Mouse (Mus musculus): ENCODE results near the gene Lrcol1. TPM values are rescaled to one million over a fixed set of nuclear protein-coding genes. Genes with fewer than 3 reads are reported as not detected.

The Lrcol1 gene
- polyA plus RNA-seq, 1 experiment: not detected

DNA sequence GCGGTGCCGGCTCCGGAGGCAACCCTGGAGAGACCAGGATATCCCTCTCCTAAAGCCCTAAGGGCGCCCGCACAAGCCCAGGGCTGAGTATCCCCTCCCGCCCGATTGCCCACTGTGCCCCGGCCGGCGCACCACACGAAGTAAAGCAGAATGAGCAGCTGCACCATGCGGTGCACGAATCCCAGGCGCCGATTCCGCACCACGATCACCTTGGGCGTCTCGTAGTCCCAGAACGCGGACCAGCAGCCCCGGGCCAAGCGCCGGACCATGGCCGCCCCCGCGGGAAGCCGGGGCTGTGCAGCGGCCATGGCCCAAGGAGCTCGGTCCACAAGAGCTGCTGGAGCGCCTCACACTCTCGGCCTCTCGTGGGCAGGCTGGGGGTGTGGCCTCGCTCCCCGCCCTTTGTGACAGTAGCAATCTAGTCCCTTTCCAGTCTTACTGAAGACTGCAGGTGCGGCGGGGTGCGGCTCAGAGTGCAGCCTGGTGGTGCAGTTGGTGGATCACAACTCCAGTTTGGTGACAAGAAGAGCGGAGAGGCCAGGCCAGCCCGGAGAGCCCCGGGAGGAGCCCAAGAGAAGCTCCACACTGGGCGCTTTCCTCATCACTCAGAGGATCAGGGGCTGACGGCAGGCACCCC is 1.8 kb upstream of the Lrcol1 start, which contains the start of gene P2rx2:
TSS of gene P2rx2 (minus strand) at position 565 of the 637 bp plus-strand sequence.
- Histone ChIP-seq H3K27me3 (ENCODE audit: control insufficient read depth, insufficient read depth, low read length) (peaks cover 11% of the 10 kb centered on the region), H3K36me3 (ENCODE audit: control insufficient read depth, insufficient read depth, low read length) (no peaks in the 10 kb centered on the region), H3K4me3 (ENCODE audit: low read depth, low read length) (peak within 1 kb of the TSS; percentile 60), H3K27ac (ENCODE audit: insufficient read depth, low read depth, low read length) (no peak within 1 kb of the TSS), H3K4me1 (ENCODE audit: control insufficient read depth, insufficient read depth, insufficient read length, low read length) (peaks cover 7% of the 10 kb centered on the region; the same call in 1 of the 2 replicates)
- TF ChIP-seq CTCF (IDR thresholded peaks at IDR 0.05; ENCODE audit: extremely low read depth, insufficient read length, insufficient replicate concordance, low read depth, low read length): no peak
- TF ChIP-seq POLR2A (IDR thresholded peaks at IDR 0.05; ENCODE audit: low read depth, low read length): no peak
- under 1% methylated on average over 43 of the region's 43 CpGs for WGBS

DNA sequence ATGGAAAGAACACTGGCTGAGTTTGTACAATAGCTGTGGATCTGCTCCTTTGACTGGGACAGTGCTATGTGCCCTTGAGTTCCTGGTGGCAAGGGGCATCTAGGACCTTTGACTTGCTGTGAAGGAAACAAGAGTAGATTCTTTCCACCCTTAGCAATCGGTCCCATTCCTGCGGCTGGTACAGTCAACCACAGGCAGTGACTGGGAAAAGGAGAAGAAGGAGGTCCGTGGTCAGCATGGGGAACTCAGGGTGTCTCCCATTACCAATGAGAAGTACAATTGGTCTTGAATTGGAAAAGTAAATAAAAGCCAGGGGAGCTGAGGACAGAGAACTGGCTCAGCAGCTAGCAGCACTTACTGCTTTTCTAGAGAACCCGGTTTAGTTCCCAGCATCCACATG is 1.0 kb downstream of the Lrcol1 start:
- Histone ChIP-seq H3K4me3 (ENCODE audit: low read depth, low read length) (no peak overlapping the region), H3K27me3 (ENCODE audit: control insufficient read depth, insufficient read depth, low read length) (peaks cover 11% of the 10 kb centered on the region), H3K36me3 (ENCODE audit: control insufficient read depth, insufficient read depth, low read length) (no peaks in the 10 kb centered on the region), H3K27ac (ENCODE audit: insufficient read depth, low read depth, low read length) (no peak overlapping the region), H3K4me1 (ENCODE audit: control insufficient read depth, insufficient read depth, insufficient read length, low read length) (peaks cover 7% of the 10 kb centered on the region; the same call in 1 of the 2 replicates)
- TF ChIP-seq POLR2A (IDR thresholded peaks at IDR 0.05; ENCODE audit: low read depth, low read length): no peak
- no peak for TF ChIP-seq CTCF (IDR thresholded peaks at IDR 0.05; ENCODE audit: extremely low read depth, insufficient read length, insufficient replicate concordance, low read depth, low read length)
- 83% methylated on average over 4 of the region's 4 CpGs for WGBS

DNA sequence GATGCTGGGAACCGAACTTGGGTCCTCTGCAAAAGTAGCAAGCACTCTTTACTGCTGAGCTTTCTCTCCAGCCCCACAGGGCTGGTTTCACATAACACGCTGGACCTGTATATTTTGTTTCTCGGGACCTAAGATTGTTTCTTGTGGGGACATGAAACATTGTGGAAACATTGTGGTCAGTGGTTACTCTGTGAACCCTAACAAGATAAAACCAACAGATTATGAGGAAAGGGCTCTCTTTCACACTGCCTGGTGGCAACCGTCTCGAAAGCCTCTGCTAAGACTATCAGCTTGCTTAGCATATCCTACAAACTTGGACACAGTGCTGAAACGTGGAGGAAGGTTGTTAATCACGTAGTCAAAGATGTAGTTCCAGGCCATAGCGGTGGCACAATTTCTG is 2.5 kb downstream of the Lrcol1 start:
- H3K4me3 ChIP-seq (ENCODE audit: low read depth, low read length): no peak overlapping the region
- no peak for TF ChIP-seq CTCF (IDR thresholded peaks at IDR 0.05; ENCODE audit: extremely low read depth, insufficient read length, insufficient replicate concordance, low read depth, low read length)
- no peak for TF ChIP-seq POLR2A (IDR thresholded peaks at IDR 0.05; ENCODE audit: low read depth, low read length)
- 80% methylated on average over 8 of the region's 8 CpGs for WGBS

DNA sequence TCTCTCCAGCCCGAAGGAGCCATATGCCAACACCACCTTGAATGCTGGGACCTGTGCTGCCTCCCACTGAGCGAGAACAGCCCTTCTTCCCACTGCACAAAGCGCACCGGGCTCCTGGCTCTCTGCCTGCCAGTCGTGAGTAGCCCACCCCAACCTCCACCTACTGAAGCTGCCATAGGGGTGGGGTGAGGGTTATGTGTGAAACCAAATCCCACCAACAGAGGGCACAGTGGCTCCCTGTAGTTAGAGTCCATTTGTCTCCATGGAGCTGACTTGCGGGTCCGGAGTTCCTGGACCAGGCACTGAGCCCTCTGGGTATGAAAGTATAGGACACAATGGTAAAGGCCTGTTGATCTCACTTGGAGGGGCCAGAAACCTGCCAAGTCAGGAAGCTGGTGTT is 10.2 kb downstream of the Lrcol1 start:
- H3K36me3 ChIP-seq (ENCODE audit: control insufficient read depth, insufficient read depth, low read length): no peaks in the 10 kb centered on the region
- TF ChIP-seq POLR2A (IDR thresholded peaks at IDR 0.05; ENCODE audit: low read depth, low read length) (no peak), CTCF (IDR thresholded peaks at IDR 0.05; ENCODE audit: extremely low read depth, insufficient read length, insufficient replicate concordance, low read depth, low read length) (0 out of 2 replicates have a peak, but pooled peaks have one; percentile 27)
- no peaks in the 10 kb centered on the region for H3K4me1 ChIP-seq (ENCODE audit: control insufficient read depth, insufficient read depth, insufficient read length, low read length)
- 12% methylated on average over 7 of the region's 7 CpGs for WGBS
- 0 out of 2 replicates have a peak, but pooled peaks cover 4% of the 10 kb centered on the region for H3K27me3 ChIP-seq (ENCODE audit: control insufficient read depth, insufficient read depth, low read length)
- H3K27ac ChIP-seq (ENCODE audit: insufficient read depth, low read depth, low read length): no peak overlapping the region
- H3K4me3 ChIP-seq (ENCODE audit: low read depth, low read length): no peak overlapping the region

More for the DNA sequence above, 2.5 kb downstream of the Lrcol1 start:
- H3K4me1 ChIP-seq (ENCODE audit: control insufficient read depth, insufficient read depth, insufficient read length, low read length): peaks cover 7% of the 10 kb centered on the region; the same call in 1 of the 2 replicates
- no peak overlapping the region for H3K27ac ChIP-seq (ENCODE audit: insufficient read depth, low read depth, low read length)
- peaks cover 11% of the 10 kb centered on the region for H3K27me3 ChIP-seq (ENCODE audit: control insufficient read depth, insufficient read depth, low read length)
- H3K36me3 ChIP-seq (ENCODE audit: control insufficient read depth, insufficient read depth, low read length): no peaks in the 10 kb centered on the region

DNA sequence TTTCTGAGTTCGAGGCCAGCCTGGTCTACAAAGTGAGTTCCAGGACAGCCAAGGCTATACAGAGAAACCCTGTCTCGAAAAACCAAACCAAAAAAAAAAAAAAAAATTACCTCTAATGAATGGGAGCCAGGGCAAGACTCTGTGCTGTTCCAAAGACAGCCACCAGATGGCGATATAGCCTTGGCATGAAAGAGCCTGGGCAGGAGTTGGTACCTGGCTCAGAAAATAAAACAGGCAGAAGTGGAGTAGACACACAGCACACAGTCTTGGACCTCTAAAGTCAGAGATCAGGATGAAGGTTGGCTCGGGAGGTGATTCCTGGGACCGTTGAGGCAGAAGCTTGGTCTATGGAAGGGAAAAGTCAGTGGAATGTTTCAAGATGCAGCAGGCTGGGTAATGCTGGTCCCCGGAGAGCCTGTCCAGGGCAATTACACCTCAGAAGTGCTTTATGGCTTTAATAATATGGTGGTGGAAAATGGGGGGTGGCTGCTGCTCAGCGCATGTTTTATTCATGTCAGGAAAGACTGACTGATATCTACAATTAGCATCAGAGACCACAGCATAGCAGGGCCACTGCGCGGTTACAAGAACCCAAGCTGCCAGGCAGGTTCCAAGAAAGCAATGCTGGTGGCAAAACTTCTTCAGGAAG is 13.1 kb downstream of the Lrcol1 start:
- TF ChIP-seq CTCF (IDR thresholded peaks at IDR 0.05; ENCODE audit: extremely low read depth, insufficient read length, insufficient replicate concordance, low read depth, low read length) (peak; percentile 87; the same call in 1 of the 2 replicates), POLR2A (IDR thresholded peaks at IDR 0.05; ENCODE audit: low read depth, low read length) (no peak)
- Histone ChIP-seq H3K4me1 (ENCODE audit: control insufficient read depth, insufficient read depth, insufficient read length, low read length) (no peaks in the 10 kb centered on the region), H3K36me3 (ENCODE audit: control insufficient read depth, insufficient read depth, low read length) (no peaks in the 10 kb centered on the region), H3K4me3 (ENCODE audit: low read depth, low read length) (no peak overlapping the region), H3K27ac (ENCODE audit: insufficient read depth, low read depth, low read length) (no peak overlapping the region), H3K27me3 (ENCODE audit: control insufficient read depth, insufficient read depth, low read length) (0 out of 2 replicates have a peak, but pooled peaks cover 4% of the 10 kb centered on the region)
- WGBS: 33% methylated on average over 9 of the region's 9 CpGs

DNA sequence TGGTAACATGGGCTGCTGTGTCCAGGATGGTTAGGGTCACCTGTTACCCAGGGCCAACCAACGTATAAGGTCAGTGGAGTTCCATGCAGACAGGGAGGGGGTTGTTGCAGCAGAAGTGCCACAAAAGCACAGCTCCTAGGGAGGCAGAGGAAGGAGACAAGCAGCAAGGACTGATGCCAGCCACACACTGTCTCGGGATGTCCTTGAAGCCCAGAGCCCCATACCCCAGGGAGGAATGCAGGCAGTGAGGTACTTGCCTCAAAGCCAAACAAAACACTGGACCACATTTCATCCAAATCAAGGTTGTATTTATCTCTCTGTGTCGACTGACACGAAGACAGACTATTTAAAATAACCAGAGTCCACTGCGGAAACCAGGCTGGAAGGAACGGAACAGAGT is 16.9 kb downstream of the Lrcol1 start:
- no peaks in the 10 kb centered on the region for H3K27me3 ChIP-seq (ENCODE audit: control insufficient read depth, insufficient read depth, low read length)
- H3K36me3 ChIP-seq (ENCODE audit: control insufficient read depth, insufficient read depth, low read length): 0 out of 2 replicates have a peak, but pooled peaks cover 1% of the 10 kb centered on the region
- H3K4me1 ChIP-seq (ENCODE audit: control insufficient read depth, insufficient read depth, insufficient read length, low read length): peaks cover 7% of the 10 kb centered on the region
- H3K27ac ChIP-seq (ENCODE audit: insufficient read depth, low read depth, low read length): no peak overlapping the region
- no peak overlapping the region for H3K4me3 ChIP-seq (ENCODE audit: low read depth, low read length)
- 94% methylated on average over 6 of the region's 6 CpGs for WGBS
- no peak for TF ChIP-seq CTCF (IDR thresholded peaks at IDR 0.05; ENCODE audit: extremely low read depth, insufficient read length, insufficient replicate concordance, low read depth, low read length)
- TF ChIP-seq POLR2A (IDR thresholded peaks at IDR 0.05; ENCODE audit: low read depth, low read length): no peak

DNA sequence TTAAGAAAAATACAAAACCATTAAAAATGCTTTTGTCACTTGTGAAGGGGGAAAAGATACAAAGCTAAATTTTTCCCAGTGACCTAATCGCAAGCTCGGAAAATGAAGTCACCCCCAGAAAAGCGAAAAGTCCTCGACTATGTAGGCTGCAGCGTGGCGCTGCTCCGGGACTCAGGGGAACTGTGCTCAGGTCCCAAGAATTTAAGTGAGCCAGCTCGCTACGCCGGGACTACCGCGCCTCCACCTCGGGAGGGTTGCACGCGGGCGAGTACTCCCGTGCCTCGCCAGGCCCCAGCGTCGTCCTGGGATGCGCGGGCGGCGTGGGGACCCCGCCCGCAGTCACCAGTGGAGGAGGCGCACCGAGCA is 18.3 kb downstream of the Lrcol1 start:
- TF ChIP-seq CTCF (IDR thresholded peaks at IDR 0.05; ENCODE audit: extremely low read depth, insufficient read length, insufficient replicate concordance, low read depth, low read length): no peak
- TF ChIP-seq POLR2A (IDR thresholded peaks at IDR 0.05; ENCODE audit: low read depth, low read length): no peak
- H3K27ac ChIP-seq (ENCODE audit: insufficient read depth, low read depth, low read length): no peak overlapping the region
- 3% methylated on average over 28 of the region's 28 CpGs for WGBS
- no peaks in the 10 kb centered on the region for H3K27me3 ChIP-seq (ENCODE audit: control insufficient read depth, insufficient read depth, low read length)
- H3K36me3 ChIP-seq (ENCODE audit: control insufficient read depth, insufficient read depth, low read length): peaks cover 7% of the 10 kb centered on the region
- H3K4me3 ChIP-seq (ENCODE audit: low read depth, low read length): peak overlapping the region; percentile 64
- H3K4me1 ChIP-seq (ENCODE audit: control insufficient read depth, insufficient read depth, insufficient read length, low read length): peaks cover 7% of the 10 kb centered on the region
